Mouse (Mus musculus): ENCODE measurements around the gene Taf4. TPM values are rescaled to one million over a fixed set of nuclear protein-coding genes. Genes with fewer than 3 reads are reported as not detected.

The Taf4 gene
- polyA plus RNA-seq, 1 experiment = 26.4 TPM

- Histone ChIP-seq H3K4me3 (ENCODE audit: low read depth, low read length) (no peak overlapping the region), H3K4me1 (ENCODE audit: control insufficient read depth, insufficient read depth, low read length) (no peaks in the 10 kb centered on the region)
- no peak for TF ChIP-seq POLR2A (IDR thresholded peaks at IDR 0.05; ENCODE audit: insufficient read depth, low read length)
- no peak for TF ChIP-seq CTCF (IDR thresholded peaks at IDR 0.05; ENCODE audit: low read depth, low read length)
- no peak for TF ChIP-seq EP300 (IDR thresholded peaks at IDR 0.05; ENCODE audit: insufficient read depth, low read depth, low read length)
Measured at GRCm38 (mm10) chr2:179960327-179960726, 16.1 kb downstream of the Taf4 start.

GRCm38 (mm10) chr2:179959391-179959790 lies 17.1 kb downstream of the Taf4 start:
- H3K27me3 ChIP-seq (ENCODE audit: control insufficient read depth, insufficient read depth, low read length, poor library complexity, severe bottlenecking) = no peaks in the 10 kb centered on the region
- no peak for TF ChIP-seq CTCF (IDR thresholded peaks at IDR 0.05; ENCODE audit: low read depth, low read length)
- no peak for TF ChIP-seq EP300 (IDR thresholded peaks at IDR 0.05; ENCODE audit: insufficient read depth, low read depth, low read length)
- no peak for TF ChIP-seq POLR2A (IDR thresholded peaks at IDR 0.05; ENCODE audit: insufficient read depth, low read length)
- no peak overlapping the region for H3K9ac ChIP-seq (ENCODE audit: low read depth, poor library complexity, severe bottlenecking)
- no peak overlapping the region for H3K4me3 ChIP-seq (ENCODE audit: low read depth, low read length)
- H3K27ac ChIP-seq (ENCODE audit: insufficient read depth, low read length) = no peak overlapping the region
- H3K36me3 ChIP-seq (ENCODE audit: control insufficient read depth, insufficient read depth, low read length, poor library complexity, severe bottlenecking) = no peaks in the 10 kb centered on the region
- H3K9me3 ChIP-seq (replicated peaks; ENCODE audit: control insufficient read depth, insufficient read depth, low read length, poor library complexity, severe bottlenecking) = no peaks in the 10 kb centered on the region
- H3K4me1 ChIP-seq (ENCODE audit: control insufficient read depth, insufficient read depth, low read length) = no peaks in the 10 kb centered on the region

More at GRCm38 (mm10) chr2:179960327-179960726, 16.1 kb downstream of the Taf4 start:
- Histone ChIP-seq H3K36me3 (ENCODE audit: control insufficient read depth, insufficient read depth, low read length, poor library complexity, severe bottlenecking) (no peaks in the 10 kb centered on the region), H3K27ac (ENCODE audit: insufficient read depth, low read length) (no peak overlapping the region), H3K27me3 (ENCODE audit: control insufficient read depth, insufficient read depth, low read length, poor library complexity, severe bottlenecking) (no peaks in the 10 kb centered on the region), H3K9me3 (replicated peaks; ENCODE audit: control insufficient read depth, insufficient read depth, low read length, poor library complexity, severe bottlenecking) (no peaks in the 10 kb centered on the region), H3K9ac (ENCODE audit: low read depth, poor library complexity, severe bottlenecking) (no peak overlapping the region)

DNA sequence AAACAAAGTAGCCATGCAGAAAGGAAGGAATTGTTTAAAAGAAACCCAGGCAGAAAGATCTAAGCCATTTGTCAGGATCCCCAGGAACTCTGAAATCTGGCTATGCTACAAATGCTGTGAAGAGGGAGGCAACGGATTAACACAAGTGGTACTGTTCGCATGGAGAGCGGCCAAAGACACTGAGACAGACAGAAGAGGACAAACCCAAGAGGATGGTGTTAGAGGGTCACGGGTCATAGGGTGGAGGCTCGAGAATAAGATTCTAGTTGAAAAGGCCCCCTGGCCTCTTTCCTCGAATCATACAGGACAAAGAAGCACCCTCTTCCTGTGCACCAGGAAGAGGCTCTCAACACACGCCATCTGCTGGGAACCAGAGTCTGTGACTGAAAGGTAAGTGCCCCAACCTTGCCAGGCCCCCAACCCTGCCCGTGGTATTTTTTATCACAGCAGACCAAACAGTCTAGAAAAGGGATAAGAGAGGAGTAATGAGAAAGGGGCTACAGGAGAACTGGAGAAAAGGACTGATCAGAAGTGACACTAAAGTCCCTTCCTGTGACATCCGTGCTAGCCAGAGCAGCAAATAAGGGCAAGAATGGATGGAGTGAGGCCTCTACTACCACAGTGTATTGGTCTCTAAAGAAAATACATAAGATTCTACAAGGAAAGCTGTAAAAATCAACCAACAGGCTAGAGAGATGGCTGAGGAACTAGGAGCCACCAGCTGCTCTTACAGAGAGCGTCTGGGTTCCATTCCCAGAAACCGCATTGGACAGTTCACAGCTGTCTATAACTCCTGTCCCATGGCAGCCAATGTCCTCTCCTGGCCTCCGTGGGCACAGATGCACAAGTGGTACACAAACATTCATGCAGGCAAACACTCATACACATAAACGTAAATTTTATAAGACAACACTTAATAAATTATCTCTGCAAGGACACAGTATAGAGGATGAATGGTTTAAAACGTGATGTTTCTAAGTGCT lies 24.6 kb downstream of the Taf4 start:
- H3K4me3 ChIP-seq (ENCODE audit: low read depth, low read length) = no peak overlapping the region
- TF ChIP-seq CTCF (IDR thresholded peaks at IDR 0.05; ENCODE audit: low read depth, low read length) = no peak
- TF ChIP-seq EP300 (IDR thresholded peaks at IDR 0.05; ENCODE audit: insufficient read depth, low read depth, low read length) = no peak
- TF ChIP-seq POLR2A (IDR thresholded peaks at IDR 0.05; ENCODE audit: insufficient read depth, low read length) = no peak
- no peak overlapping the region for H3K27ac ChIP-seq (ENCODE audit: insufficient read depth, low read length)
- no peaks in the 10 kb centered on the region for H3K9me3 ChIP-seq (replicated peaks; ENCODE audit: control insufficient read depth, insufficient read depth, low read length, poor library complexity, severe bottlenecking)
- no peaks in the 10 kb centered on the region for H3K36me3 ChIP-seq (ENCODE audit: control insufficient read depth, insufficient read depth, low read length, poor library complexity, severe bottlenecking)
- H3K27me3 ChIP-seq (ENCODE audit: control insufficient read depth, insufficient read depth, low read length, poor library complexity, severe bottlenecking) = no peaks in the 10 kb centered on the region
- no peaks in the 10 kb centered on the region for H3K4me1 ChIP-seq (ENCODE audit: control insufficient read depth, insufficient read depth, low read length)
- H3K9ac ChIP-seq (ENCODE audit: low read depth, poor library complexity, severe bottlenecking) = no peak overlapping the region

DNA sequence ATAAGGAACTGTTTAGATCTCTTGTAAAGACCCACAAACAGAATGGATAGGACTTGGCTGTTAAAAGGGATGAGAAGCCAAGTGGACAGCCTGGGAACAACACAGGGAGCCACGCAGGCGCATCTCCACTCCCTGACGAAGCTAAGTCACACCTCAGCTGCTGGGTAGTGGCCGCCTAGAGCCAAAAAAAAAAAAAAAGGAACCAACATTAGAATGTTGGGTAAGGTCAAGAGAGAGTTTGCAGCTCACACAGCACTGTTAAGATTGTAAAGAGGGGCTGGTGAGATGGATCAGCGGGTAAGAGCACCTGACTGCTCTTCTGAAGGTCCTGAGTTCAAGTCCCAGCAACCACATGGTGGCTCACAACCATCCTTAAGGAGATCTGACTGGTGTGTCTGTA lies 27.6 kb downstream of the Taf4 start:
- no peak for TF ChIP-seq EP300 (IDR thresholded peaks at IDR 0.05; ENCODE audit: insufficient read depth, low read depth, low read length)
- no peak for TF ChIP-seq CTCF (IDR thresholded peaks at IDR 0.05; ENCODE audit: low read depth, low read length)
- no peak for TF ChIP-seq POLR2A (IDR thresholded peaks at IDR 0.05; ENCODE audit: insufficient read depth, low read length)
- no peaks in the 10 kb centered on the region for H3K36me3 ChIP-seq (ENCODE audit: control insufficient read depth, insufficient read depth, low read length, poor library complexity, severe bottlenecking)
- H3K4me1 ChIP-seq (ENCODE audit: control insufficient read depth, insufficient read depth, low read length) = no peaks in the 10 kb centered on the region

DNA sequence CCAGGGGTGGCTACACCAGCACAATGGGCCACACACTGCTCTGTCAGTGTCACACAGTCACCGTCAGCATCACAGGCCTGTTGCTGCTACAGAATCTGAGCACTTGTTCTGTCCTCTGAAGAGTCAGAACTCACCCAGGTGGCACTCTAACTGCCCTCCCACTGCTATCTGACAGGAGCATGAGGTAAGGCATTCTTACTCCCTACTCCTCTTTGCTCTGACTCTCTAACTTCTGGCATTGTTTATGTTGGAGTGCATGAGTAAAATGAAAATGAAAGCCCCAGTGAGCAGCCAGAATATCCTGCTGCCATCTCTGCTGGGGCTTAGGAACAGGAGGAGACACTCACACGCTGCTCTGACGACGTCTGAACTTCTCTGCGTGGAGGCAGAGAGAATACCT lies 28.8 kb downstream of the Taf4 start:
- TF ChIP-seq CTCF (IDR thresholded peaks at IDR 0.05; ENCODE audit: low read depth, low read length) (no peak), POLR2A (IDR thresholded peaks at IDR 0.05; ENCODE audit: insufficient read depth, low read length) (no peak), EP300 (IDR thresholded peaks at IDR 0.05; ENCODE audit: insufficient read depth, low read depth, low read length) (no peak)
- Histone ChIP-seq H3K27ac (ENCODE audit: insufficient read depth, low read length) (no peak overlapping the region), H3K27me3 (ENCODE audit: control insufficient read depth, insufficient read depth, low read length, poor library complexity, severe bottlenecking) (no peaks in the 10 kb centered on the region), H3K4me1 (ENCODE audit: control insufficient read depth, insufficient read depth, low read length) (no peaks in the 10 kb centered on the region), H3K9me3 (replicated peaks; ENCODE audit: control insufficient read depth, insufficient read depth, low read length, poor library complexity, severe bottlenecking) (no peaks in the 10 kb centered on the region), H3K4me3 (ENCODE audit: low read depth, low read length) (no peak overlapping the region), H3K9ac (ENCODE audit: low read depth, poor library complexity, severe bottlenecking) (no peak overlapping the region), H3K36me3 (ENCODE audit: control insufficient read depth, insufficient read depth, low read length, poor library complexity, severe bottlenecking) (no peaks in the 10 kb centered on the region)

More for the DNA sequence above, 27.6 kb downstream of the Taf4 start:
- no peak overlapping the region for H3K27ac ChIP-seq (ENCODE audit: insufficient read depth, low read length)
- no peaks in the 10 kb centered on the region for H3K27me3 ChIP-seq (ENCODE audit: control insufficient read depth, insufficient read depth, low read length, poor library complexity, severe bottlenecking)
- no peak overlapping the region for H3K4me3 ChIP-seq (ENCODE audit: low read depth, low read length)
- H3K9me3 ChIP-seq (replicated peaks; ENCODE audit: control insufficient read depth, insufficient read depth, low read length, poor library complexity, severe bottlenecking) = no peaks in the 10 kb centered on the region
- H3K9ac ChIP-seq (ENCODE audit: low read depth, poor library complexity, severe bottlenecking) = no peak overlapping the region

DNA sequence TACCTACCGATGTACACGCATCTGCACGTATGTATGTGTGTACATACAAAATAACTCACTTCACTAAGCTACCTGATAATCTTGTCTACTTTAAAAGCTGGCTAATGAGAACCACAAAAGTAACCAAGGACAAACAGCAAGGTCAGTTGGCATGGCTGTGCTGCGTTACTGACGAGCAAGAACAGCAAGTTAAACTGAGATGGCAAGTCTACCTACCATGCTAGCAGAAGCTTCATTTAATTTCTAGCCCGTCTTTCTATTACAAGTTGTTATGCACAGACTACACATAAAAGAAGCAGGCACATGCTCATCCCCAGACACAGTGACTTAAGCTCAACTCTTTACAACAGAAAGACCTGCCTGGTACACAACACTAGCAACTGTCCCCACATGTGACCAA lies 29.9 kb downstream of the Taf4 start:
- Histone ChIP-seq H3K9ac (ENCODE audit: low read depth, poor library complexity, severe bottlenecking) (no peak overlapping the region), H3K4me3 (ENCODE audit: low read depth, low read length) (no peak overlapping the region), H3K36me3 (ENCODE audit: control insufficient read depth, insufficient read depth, low read length, poor library complexity, severe bottlenecking) (no peaks in the 10 kb centered on the region), H3K27ac (ENCODE audit: insufficient read depth, low read length) (no peak overlapping the region), H3K4me1 (ENCODE audit: control insufficient read depth, insufficient read depth, low read length) (no peaks in the 10 kb centered on the region), H3K9me3 (replicated peaks; ENCODE audit: control insufficient read depth, insufficient read depth, low read length, poor library complexity, severe bottlenecking) (no peaks in the 10 kb centered on the region), H3K27me3 (ENCODE audit: control insufficient read depth, insufficient read depth, low read length, poor library complexity, severe bottlenecking) (no peaks in the 10 kb centered on the region)
- TF ChIP-seq EP300 (IDR thresholded peaks at IDR 0.05; ENCODE audit: insufficient read depth, low read depth, low read length) (no peak), CTCF (IDR thresholded peaks at IDR 0.05; ENCODE audit: low read depth, low read length) (no peak), POLR2A (IDR thresholded peaks at IDR 0.05; ENCODE audit: insufficient read depth, low read length) (no peak)

All from ES-Bruce4 (cell line).